Comparison of ENCODE assay signal across 27 mouse cellular contexts in the genomic region with DNA sequence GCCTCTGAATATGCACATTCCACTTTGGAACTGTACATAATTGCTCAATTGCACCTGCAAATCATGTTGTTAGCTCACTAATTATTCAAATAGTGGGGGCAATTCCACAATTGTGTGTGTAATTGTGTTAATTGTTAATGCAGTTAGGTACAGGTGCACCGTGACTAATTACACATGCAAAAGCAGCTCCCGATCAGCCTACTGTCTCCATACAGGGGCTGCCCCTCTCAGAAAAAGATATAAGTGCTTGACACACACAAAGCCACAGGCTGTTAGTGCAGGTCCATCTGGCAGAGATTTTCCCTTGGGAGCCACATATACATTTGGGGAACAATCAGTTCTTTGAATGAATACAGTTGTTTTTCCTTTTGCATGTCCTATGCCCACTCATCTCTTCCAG.
"Had no signal": no experiment of that assay in that cellular context is flagged by ENCODE, and none has a peak within 500 bp of the region (broad histone marks: within the 10 kb centered on the region; RNA-seq: fewer than 3 reads in every experiment).

No protein-coding gene starts in this region.

- H3K27me3 ChIP-seq: heart, embryonic 12.5 days; hindbrain, embryonic 12.5 days; intestine, embryonic 15.5 days; limb, embryonic 12.5 days; liver, embryonic 13.5 days had no signal

- DNase-seq: gastrocnemius, adult 2 months; gastrocnemius, postnatal 10 days; gastrocnemius, postnatal 25 days; heart, adult 18-20 months; heart, postnatal 10 days; heart, postnatal 4 days; kidney, adult 18-20 months; kidney, adult 8-10 months; kidney, postnatal 10 days; kidney, postnatal 25 days; kidney, postnatal 4 days; liver; liver, embryonic 13.5 days had no signal

- H3K27ac ChIP-seq: gastrocnemius, adult 2 months; heart, embryonic 10.5 days; hindbrain, embryonic 10.5 days; hindbrain, embryonic 12.5 days; hindbrain, embryonic 14.5 days; intestine, embryonic 15.5 days; layer of hippocampus, adult 2 months; left cerebral cortex, adult 2 months; limb, embryonic 10.5 days; limb, embryonic 12.5 days; liver, embryonic 13.5 days had no signal

- H3K4me1 ChIP-seq: heart, embryonic 10.5 days; heart, embryonic 12.5 days; hindbrain, embryonic 10.5 days; hindbrain, embryonic 12.5 days; intestine, embryonic 15.5 days; limb, embryonic 10.5 days; limb, embryonic 12.5 days; liver, embryonic 13.5 days had no signal

- ATAC-seq: hindbrain, embryonic 16.5 days; inflammation-experienced regulatory T-cells, adult 6 months; intestine, embryonic 15.5 days; intestine, postnatal 0 days had no signal

- H3K4me2 ChIP-seq: heart, embryonic 12.5 days; hindbrain, embryonic 12.5 days; hindbrain, embryonic 14.5 days; intestine, embryonic 15.5 days; limb, embryonic 12.5 days; liver, embryonic 11.5 days; liver, embryonic 13.5 days had no signal

- H3K36me3 ChIP-seq: heart, embryonic 10.5 days; heart, embryonic 12.5 days; hindbrain, embryonic 10.5 days; hindbrain, embryonic 12.5 days; intestine, embryonic 15.5 days; limb, embryonic 10.5 days; limb, embryonic 12.5 days; liver, embryonic 13.5 days had no signal

- H3K4me3 ChIP-seq: gastrocnemius, adult 2 months; heart, embryonic 10.5 days; heart, embryonic 12.5 days; hindbrain, embryonic 10.5 days; hindbrain, embryonic 12.5 days; intestine, embryonic 15.5 days; layer of hippocampus, adult 2 months; left cerebral cortex, adult 2 months; limb, embryonic 10.5 days; limb, embryonic 12.5 days; liver, embryonic 13.5 days had no signal

- H3K9ac ChIP-seq: heart, embryonic 12.5 days; hindbrain, embryonic 12.5 days; hindbrain, embryonic 14.5 days; intestine, embryonic 15.5 days; limb, embryonic 12.5 days; liver, embryonic 13.5 days had no signal

- H3K9me3 ChIP-seq: heart, embryonic 10.5 days; heart, embryonic 12.5 days; hindbrain, embryonic 10.5 days; hindbrain, embryonic 12.5 days; intestine, embryonic 15.5 days; limb, embryonic 10.5 days; limb, embryonic 12.5 days; liver, embryonic 13.5 days had no signal
